Mouse (Mus musculus): ENCODE results near the gene Psd4. TPM values are rescaled to one million over a fixed set of nuclear protein-coding genes. Genes with fewer than 3 reads are reported as not detected.

Psd4 gene
- polyA plus RNA-seq, 1 experiment from 2014 or later: 1.3 TPM

DNA sequence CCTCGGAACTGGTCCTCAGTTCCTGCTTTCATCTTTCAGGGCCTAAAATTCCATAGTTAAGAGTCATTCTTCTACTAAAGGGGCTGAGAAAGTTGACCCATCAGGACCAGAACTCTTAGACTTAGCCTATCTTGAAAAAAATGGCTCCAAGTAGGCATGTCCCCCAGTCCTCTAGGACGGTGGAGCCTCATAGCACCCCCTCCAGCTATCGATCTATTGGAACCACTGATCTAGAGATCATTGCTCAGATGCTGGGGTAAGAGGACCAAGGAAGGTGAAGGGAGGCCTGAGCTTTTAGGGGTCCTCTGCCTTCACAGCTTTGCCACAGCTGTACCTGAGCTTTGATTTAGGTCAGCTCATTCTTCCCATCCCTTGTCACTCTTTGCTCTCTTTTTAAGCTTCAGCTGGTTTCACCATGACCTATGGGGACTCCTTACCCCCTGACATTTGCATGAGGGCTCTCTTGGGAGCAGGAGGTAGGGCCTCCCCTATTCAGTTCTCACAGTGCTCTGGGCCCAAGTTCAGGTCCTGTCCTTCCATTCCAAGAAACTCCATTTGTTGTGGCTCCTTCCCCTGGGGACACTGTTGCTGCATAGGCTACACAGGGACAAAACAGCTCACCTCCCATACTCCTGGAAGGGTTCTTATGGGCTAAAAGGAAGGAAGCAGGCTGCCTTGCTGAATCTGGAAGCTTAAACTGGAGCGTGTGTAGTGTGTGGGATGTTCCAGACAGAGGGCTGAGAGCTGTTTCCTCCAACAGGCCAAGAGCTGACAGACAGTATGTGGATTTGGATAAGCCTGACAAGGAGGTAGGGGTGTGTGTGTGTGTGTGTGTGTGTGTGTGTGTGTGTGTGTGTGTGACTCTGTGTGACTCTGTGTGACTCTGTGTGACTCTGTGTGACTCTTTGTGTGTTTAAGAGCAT lies 20.2 kb downstream of the Psd4 start:
- Histone ChIP-seq H3K36me3 (no peaks in the 10 kb centered on the region), H3K4me1 (replicated peaks) (no peaks in the 10 kb centered on the region), H3K27ac (replicated peaks) (no peak overlapping the region), H3K4me3 (no peak overlapping the region), H3K9me3 (no peaks in the 10 kb centered on the region), H3K4me2 (no peak overlapping the region), H3K9ac (no peak overlapping the region), H3K27me3 (no peaks in the 10 kb centered on the region)
- no peak for ATAC-seq (ENCODE audit: low read depth)
- WGBS: 88% methylated on average over 4 of the region's 4 CpGs

DNA sequence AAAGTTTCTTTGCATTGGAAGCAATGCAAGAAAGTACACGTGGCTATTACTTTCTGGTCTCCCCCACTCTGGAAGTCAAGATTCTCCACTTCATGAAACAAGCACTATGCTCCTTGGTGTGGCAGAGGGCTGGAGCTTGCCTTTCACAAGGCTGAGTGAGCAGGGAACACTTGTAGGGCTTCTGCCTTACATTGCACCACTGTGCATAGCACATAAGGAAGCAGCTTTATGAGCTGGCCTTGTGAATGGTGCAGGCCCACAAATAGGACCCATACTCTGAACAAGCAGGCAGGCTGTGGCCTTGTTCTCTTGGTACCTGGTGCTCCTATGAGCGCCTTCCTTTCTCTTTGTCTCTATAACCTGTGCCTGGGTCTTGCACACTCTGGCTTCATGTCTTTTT lies 25.9 kb downstream of the Psd4 start:
- Histone ChIP-seq H3K27ac (replicated peaks) (no peak overlapping the region), H3K9me3 (no peaks in the 10 kb centered on the region), H3K4me3 (no peak overlapping the region), H3K36me3 (no peaks in the 10 kb centered on the region), H3K4me1 (replicated peaks) (no peaks in the 10 kb centered on the region), H3K27me3 (no peaks in the 10 kb centered on the region), H3K9ac (no peak overlapping the region), H3K4me2 (no peak overlapping the region)
- no peak for ATAC-seq (ENCODE audit: low read depth)
- WGBS: 79% methylated on average over 2 of the region's 2 CpGs

DNA sequence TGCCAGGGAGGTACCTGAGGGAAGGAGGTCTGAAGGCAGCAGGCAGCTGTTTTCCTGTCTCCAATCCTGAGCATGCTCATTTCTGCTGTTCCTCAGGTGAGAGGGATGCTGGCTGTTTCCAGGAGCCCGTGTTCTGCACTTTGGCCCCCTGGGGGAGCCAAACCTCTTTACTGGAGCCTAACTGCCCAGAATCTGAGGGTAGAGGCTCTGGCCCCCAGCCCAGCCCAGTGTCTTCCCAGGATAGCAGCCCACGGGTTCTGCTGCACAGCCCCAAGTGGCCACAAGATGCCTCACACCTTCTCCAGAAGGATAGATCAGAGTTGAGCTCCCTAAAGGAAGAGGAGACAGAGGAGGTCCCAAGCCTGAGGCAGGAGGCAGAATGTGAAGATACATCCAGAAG lies 29.7 kb downstream of the Psd4 start:
- Histone ChIP-seq H3K27ac (replicated peaks) (no peak overlapping the region), H3K27me3 (no peaks in the 10 kb centered on the region), H3K4me1 (replicated peaks) (no peaks in the 10 kb centered on the region), H3K36me3 (no peaks in the 10 kb centered on the region), H3K9ac (no peak overlapping the region), H3K9me3 (no peaks in the 10 kb centered on the region), H3K4me2 (no peak overlapping the region), H3K4me3 (no peak overlapping the region)
- ATAC-seq (ENCODE audit: low read depth): no peak
- WGBS: 15% methylated on average over 2 of the region's 2 CpGs

DNA sequence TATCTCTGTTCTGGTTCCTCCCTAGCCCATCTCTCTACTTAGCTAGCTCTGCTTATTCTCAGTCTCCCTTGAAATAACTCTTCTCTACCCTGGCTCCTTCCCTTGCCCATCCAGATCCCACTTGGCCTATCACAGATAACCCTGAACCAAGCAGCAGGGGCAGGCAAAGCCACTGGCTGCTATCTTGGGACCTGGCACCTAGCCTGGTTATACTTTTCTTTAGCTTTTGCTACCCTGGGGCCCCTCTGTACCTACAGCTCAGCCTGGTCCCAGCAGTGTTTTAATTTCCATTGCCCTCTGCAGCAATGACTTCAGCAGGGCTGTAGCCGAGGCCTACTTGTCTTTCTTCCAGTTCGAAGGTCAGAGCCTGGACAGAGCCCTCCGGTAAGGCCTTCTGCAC lies 33.3 kb downstream of the Psd4 start:
- H3K27me3 ChIP-seq: peaks cover 3% of the 10 kb centered on the region; the same call in 1 of the 2 replicates
- H3K36me3 ChIP-seq: no peaks in the 10 kb centered on the region
- WGBS: 88% methylated on average over 3 of the region's 3 CpGs
- no peak overlapping the region for H3K4me2 ChIP-seq
- no peaks in the 10 kb centered on the region for H3K9me3 ChIP-seq
- no peak overlapping the region for H3K4me3 ChIP-seq
- no peak overlapping the region for H3K27ac ChIP-seq (replicated peaks)
- peaks cover 6% of the 10 kb centered on the region for H3K4me1 ChIP-seq (replicated peaks)
- H3K9ac ChIP-seq: no peak overlapping the region
- no peak for ATAC-seq (ENCODE audit: low read depth)

DNA sequence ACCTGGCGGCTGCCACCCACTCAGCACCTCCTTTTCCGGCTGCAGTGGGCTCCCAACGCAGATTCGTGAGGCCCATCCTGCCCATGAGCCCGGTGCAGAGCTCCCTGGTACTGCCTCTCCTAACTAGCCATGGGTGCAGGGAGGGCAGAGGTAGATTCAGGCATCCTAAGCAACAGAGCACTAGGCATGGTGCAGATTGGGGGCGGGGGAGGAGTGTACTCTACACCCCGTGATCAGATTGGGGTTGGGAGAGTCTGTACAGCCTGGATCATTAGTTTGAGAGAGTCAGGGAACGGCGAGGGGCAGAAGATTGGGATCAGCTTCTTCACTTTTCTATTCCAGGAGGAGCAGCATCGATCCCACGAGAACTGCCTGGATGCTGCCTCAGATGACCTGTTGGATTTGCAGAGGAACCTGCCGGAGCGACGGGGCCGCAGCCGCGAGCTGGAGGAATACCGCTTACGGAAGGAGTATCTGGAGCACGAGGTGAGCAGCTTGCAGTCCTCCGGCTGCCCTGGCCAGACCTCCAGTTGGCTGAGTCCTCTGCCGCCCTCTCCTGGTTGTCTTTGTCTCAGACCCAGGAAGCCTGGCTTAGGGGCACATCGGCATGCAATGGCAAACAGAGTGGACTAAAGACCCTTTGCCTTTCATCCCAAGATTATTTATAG lies 38.1 kb downstream of the Psd4 start:
- no peaks in the 10 kb centered on the region for H3K36me3 ChIP-seq
- H3K4me2 ChIP-seq: peak overlapping the region; percentile 56
- 12% methylated on average over 23 of the region's 23 CpGs for WGBS
- peaks cover 6% of the 10 kb centered on the region for H3K27me3 ChIP-seq
- H3K9ac ChIP-seq: peak overlapping the region; percentile 58
- ATAC-seq (ENCODE audit: low read depth): peak; percentile 74; the same call in 1 of the 2 replicates
- H3K9me3 ChIP-seq: no peaks in the 10 kb centered on the region
- H3K27ac ChIP-seq (replicated peaks): no peak overlapping the region
- H3K4me3 ChIP-seq: peak overlapping the region; percentile 23
- peaks cover 16% of the 10 kb centered on the region for H3K4me1 ChIP-seq (replicated peaks)

DNA sequence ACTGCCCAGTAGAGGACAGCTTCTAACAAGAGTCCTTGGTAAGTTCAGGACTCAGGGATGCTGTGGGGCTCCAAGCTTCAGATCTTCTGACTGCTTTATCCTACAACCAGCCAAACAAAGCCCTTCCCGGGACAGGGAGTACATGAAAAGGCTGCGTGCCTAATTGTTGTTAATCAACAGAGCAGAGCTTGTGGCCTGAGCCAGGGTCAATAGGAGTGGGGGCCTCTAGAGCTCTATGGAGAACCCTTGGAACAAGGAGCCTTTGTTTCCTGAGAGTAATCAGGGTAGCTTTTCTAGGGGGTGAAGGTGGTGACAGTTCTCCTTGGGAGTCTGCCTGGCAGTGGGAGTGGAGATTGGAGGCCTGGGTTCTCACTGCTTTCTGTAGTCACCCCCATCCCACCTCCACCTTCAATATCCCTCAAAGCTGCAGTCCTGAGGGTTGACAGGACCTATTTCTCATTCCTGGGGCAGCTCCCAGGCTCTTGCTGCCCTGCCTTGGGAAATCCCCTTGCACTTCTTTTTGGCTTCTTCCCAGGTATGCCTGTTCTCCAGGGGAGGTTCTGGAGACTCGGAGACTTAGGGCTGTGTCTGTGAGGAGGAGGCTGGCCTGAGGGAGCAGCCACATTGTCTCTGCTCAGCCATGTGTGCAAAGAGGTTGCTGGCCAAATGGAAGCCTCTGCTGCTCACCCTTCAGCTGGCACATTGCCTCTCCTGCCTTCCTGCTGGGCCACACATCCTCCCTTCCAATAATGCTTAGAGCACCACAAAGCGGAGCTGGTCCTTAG lies 40.5 kb downstream of the Psd4 start:
- no peak overlapping the region for H3K4me2 ChIP-seq

DNA sequence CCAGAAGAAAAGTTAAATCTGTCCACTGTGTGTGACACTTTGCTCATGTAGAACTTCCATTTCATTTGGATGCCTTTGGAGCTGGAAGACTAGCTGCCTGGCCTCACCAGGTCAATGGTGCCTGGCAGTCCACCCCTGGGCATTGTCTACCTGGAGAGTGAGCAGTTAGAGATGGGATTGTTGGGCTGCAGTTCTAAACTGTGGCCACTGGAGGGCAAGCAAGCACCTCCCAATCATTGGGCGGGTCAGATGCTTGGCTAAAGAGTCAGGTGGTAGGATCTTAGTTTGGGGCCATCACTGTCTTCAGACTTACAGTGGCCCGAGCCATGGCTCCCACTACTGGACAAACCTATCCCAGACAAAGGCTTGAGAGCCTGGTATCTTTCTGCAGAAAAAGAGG lies 41.8 kb downstream of the Psd4 start:
- Histone ChIP-seq H3K9me3 (no peaks in the 10 kb centered on the region), H3K9ac (no peak overlapping the region), H3K27me3 (peaks cover 6% of the 10 kb centered on the region), H3K36me3 (no peaks in the 10 kb centered on the region), H3K4me2 (no peak overlapping the region), H3K4me3 (no peak overlapping the region), H3K4me1 (replicated peaks) (peaks cover 37% of the 10 kb centered on the region), H3K27ac (replicated peaks) (no peak overlapping the region)
- 2% methylated on average over 2 of the region's 2 CpGs for WGBS
- ATAC-seq (ENCODE audit: low read depth): peak; percentile 48

More for the DNA sequence above, 40.5 kb downstream of the Psd4 start:
- ATAC-seq (ENCODE audit: low read depth): no peak
- H3K9ac ChIP-seq: no peak overlapping the region
- 21% methylated on average over 4 of the region's 4 CpGs for WGBS
- no peak overlapping the region for H3K27ac ChIP-seq (replicated peaks)
- H3K9me3 ChIP-seq: no peaks in the 10 kb centered on the region
- peaks cover 6% of the 10 kb centered on the region for H3K27me3 ChIP-seq
- peaks cover 25% of the 10 kb centered on the region for H3K4me1 ChIP-seq (replicated peaks)
- no peaks in the 10 kb centered on the region for H3K36me3 ChIP-seq
- no peak overlapping the region for H3K4me3 ChIP-seq

DNA sequence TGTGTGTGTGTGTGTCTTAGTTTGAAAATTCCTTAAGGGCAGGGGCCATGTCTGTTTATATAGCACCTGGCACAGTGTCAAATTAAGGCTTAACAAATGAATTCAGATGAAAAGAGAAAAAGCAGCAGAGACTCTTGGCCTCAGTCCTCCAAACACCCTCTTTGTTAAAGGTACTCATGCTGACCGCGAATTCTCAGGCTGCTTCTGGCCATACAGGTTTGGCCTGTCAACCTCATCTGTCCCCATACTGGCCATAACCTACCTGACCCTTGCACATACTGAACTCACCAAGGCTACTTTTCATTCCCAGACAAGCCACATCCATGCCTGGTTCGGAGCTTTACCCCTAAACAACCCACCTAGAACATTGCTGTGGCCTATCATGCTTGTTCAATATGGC lies 45.8 kb downstream of the Psd4 start:
- Histone ChIP-seq H3K9me3 (no peaks in the 10 kb centered on the region), H3K4me2 (no peak overlapping the region), H3K27me3 (no peaks in the 10 kb centered on the region), H3K27ac (replicated peaks) (peak overlapping the region; percentile 88), H3K4me1 (replicated peaks) (peaks cover 50% of the 10 kb centered on the region), H3K4me3 (no peak overlapping the region), H3K36me3 (no peaks in the 10 kb centered on the region), H3K9ac (no peak overlapping the region)
- no peak for ATAC-seq (ENCODE audit: low read depth)
- 74% methylated on average over 3 of the region's 3 CpGs for WGBS

DNA sequence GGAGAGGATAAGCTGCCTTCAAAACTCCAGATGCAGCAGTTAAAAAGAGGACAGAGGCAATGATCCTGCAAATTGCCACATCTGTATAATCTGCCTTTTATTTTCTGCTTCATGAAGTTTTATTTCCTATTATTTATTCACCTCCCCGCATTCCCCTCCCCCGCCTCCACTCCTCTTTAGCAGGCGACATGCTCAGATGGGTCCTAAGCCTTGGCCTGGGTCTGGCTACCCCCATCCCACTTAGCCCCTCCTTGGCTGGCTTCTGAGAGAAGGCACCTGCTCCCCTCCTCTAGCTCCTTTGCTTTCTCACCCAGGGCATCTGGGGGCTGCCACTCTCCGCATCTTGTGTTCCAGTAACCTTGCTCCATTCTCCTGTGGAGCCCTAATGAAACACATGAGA lies 46.3 kb downstream of the Psd4 start:
- peaks cover 48% of the 10 kb centered on the region for H3K4me1 ChIP-seq (replicated peaks)
- H3K36me3 ChIP-seq: no peaks in the 10 kb centered on the region
- peak overlapping the region; percentile 88 for H3K27ac ChIP-seq (replicated peaks)
- 62% methylated on average over 4 of the region's 4 CpGs for WGBS
- H3K9ac ChIP-seq: no peak overlapping the region
- H3K4me2 ChIP-seq: no peak overlapping the region
- H3K9me3 ChIP-seq: no peaks in the 10 kb centered on the region
- no peak overlapping the region for H3K4me3 ChIP-seq
- ATAC-seq (ENCODE audit: low read depth): peak; percentile 57
- no peaks in the 10 kb centered on the region for H3K27me3 ChIP-seq

DNA sequence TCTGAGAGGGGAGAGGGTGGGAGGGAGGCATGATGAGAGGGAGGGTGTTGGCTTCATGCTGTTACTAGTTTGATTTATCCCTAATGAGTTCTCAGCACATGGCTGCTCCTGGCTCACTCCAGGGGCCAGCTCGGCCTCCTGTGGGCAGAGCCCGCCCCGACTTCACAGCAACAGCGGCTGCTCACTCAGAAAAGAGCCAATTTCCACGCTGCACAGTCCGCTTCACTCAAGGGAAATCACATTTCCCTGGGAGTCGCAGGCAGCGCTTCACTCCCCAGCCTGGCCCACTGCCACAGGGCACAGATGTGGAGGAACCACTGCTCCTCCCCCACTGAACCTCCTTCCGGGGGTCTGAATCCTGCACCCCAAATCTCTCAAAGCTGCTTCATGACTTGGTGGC lies 49.3 kb downstream of the Psd4 start:
- 0 out of 2 replicates have a peak overlapping the region, but pooled peaks have one; percentile 11 for H3K4me2 ChIP-seq
- 0 out of 2 replicates have a peak, but pooled peaks cover 4% of the 10 kb centered on the region for H3K36me3 ChIP-seq
- 0 out of 2 replicates have a peak overlapping the region, but pooled peaks have one; percentile 31 for H3K9ac ChIP-seq
- H3K4me3 ChIP-seq: no peak overlapping the region
- H3K4me1 ChIP-seq (replicated peaks): peaks cover 48% of the 10 kb centered on the region
- H3K9me3 ChIP-seq: no peaks in the 10 kb centered on the region
- H3K27ac ChIP-seq (replicated peaks): peak overlapping the region; percentile 92
- peak; percentile 85 for ATAC-seq (ENCODE audit: low read depth)
- 5% methylated on average over 9 of the region's 9 CpGs for WGBS
- H3K27me3 ChIP-seq: no peaks in the 10 kb centered on the region

DNA sequence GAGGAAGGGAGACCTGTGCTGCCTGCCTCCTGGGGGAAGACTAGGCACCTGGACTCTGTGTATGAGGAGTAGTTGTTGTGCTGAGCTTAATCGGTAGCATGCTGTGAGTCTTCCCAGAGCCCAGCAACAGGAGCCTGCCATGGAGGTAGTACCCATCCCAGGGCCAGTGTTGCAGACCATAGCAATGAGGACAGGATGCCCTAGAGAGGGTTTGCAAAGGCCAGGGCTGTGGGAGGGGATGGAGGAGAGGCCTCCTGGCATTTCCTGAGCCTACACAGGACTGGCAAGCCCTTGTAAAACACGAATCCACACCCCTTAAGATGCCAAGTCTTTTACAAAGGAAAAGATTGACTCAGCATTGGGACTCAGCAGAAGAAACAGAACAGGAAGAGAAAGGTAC lies 49.7 kb downstream of the Psd4 start:
- no peaks in the 10 kb centered on the region for H3K27me3 ChIP-seq
- H3K9me3 ChIP-seq: no peaks in the 10 kb centered on the region
- H3K4me2 ChIP-seq: 0 out of 2 replicates have a peak overlapping the region, but pooled peaks have one; percentile 11
- peaks cover 47% of the 10 kb centered on the region for H3K4me1 ChIP-seq (replicated peaks)
- 0 out of 2 replicates have a peak, but pooled peaks cover 4% of the 10 kb centered on the region for H3K36me3 ChIP-seq
- H3K9ac ChIP-seq: 0 out of 2 replicates have a peak overlapping the region, but pooled peaks have one; percentile 31
- 17% methylated on average over 2 of the region's 2 CpGs for WGBS
- H3K4me3 ChIP-seq: no peak overlapping the region
- peak overlapping the region; percentile 92 for H3K27ac ChIP-seq (replicated peaks)
- peak; percentile 44 for ATAC-seq (ENCODE audit: low read depth)
